Mouse (Mus musculus) erythroblast, embryonic 14.5 days (primary cell): ENCODE data around the gene Upk1a.

ENCODE experiments used
- GATA1 ChIP-seq: IDR thresholded peaks from 2 replicates; pipeline ENCODE4 v1.6.1; 2012; ENCODE audit warnings: low read length, inconsistent platforms, mixed read lengths
- TAL1 ChIP-seq: IDR thresholded peaks from 3 replicates; pipeline ENCODE4 v1.6.1; 2012; ENCODE audit warnings: low read length, inconsistent platforms, mixed read lengths

DNA sequence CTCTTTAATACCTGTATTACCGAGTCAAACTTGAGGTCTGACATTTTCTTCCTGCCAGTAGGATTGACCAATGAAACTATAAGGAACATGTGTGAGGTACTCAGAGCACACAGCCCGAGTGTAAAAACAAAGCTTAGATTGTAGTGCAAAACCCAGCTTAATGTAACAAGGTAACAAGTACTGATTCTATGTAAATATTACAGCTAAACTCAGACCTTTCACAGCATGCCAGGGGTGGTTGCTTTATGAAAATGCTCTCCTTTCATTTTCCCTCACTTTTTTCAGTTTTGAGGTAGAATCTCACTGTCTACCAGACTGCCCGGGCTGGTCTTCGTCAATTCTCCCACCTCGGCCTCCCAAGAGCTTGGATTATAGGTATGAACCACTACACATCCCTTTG, 16.6 kb downstream of the Upk1a start:
- TF ChIP-seq TAL1 (no peak), GATA1 (no peak)
